Mouse (Mus musculus) stomach, postnatal 0 days (tissue): ENCODE measurements around the gene Apol7e. TPM values are rescaled to one million over a fixed set of nuclear protein-coding genes. Genes with fewer than 3 reads are reported as not detected.
"Not testable (repeated sequence)": the region's sequence is repeated elsewhere in the genome, so short reads cannot be mapped to it uniquely, and the experiment has no call there.

Experiments used
- ATAC-seq: fragments of 200-750 bp; cut with Nextera tagmentation; 2 replicates; pipeline ENCODE4 v1.8.0; 2017; ENCODE audit not compliant: low FRiP score, low TSS enrichment
- DNase-seq: peaks from one replicate; pipeline ENCODE4 v3.0.0-alpha.2; 2016; ENCODE audit warnings: low spot score
- H3K27ac ChIP-seq: fragments of 300-500 bp; sonication (generic); replicated peaks from 2 replicates; pipeline ENCODE4 v1.5.1; 2014; ENCODE audit warnings: mild to moderate bottlenecking, control low read depth
- H3K27me3 ChIP-seq: fragments of 300-500 bp; sonication (generic); 2 replicates; pipeline ENCODE4 v1.6.1; 2014; ENCODE audit warnings: low read length; ENCODE audit not compliant: control insufficient read depth, insufficient read depth
- H3K36me3 ChIP-seq: fragments of 300-500 bp; sonication (generic); 2 replicates; pipeline ENCODE4 v1.6.1; 2014; ENCODE audit warnings: low read length, mixed read lengths; ENCODE audit not compliant: control insufficient read depth, insufficient read depth
- H3K4me1 ChIP-seq: fragments of 300-500 bp; sonication (generic); replicated peaks from 2 replicates; pipeline ENCODE4 v1.6.1; 2014; ENCODE audit warnings: antibody characterized with exemption; ENCODE audit not compliant: control insufficient read depth, insufficient read depth
- H3K4me2 ChIP-seq: fragments of 300-500 bp; sonication (generic); replicated peaks from 2 replicates; pipeline ENCODE4 v1.6.1; 2014; ENCODE audit warnings: low read depth, mild to moderate bottlenecking, control low read depth, moderate library complexity
- H3K4me3 ChIP-seq: fragments of 300-500 bp; sonication (generic); 2 replicates; pipeline ENCODE4 v1.5.1; 2014; ENCODE audit warnings: low read depth, low read length, control low read depth
- H3K9ac ChIP-seq: fragments of 300-500 bp; sonication (generic); 2 replicates; pipeline ENCODE4 v1.6.1; 2014; ENCODE audit warnings: mild to moderate bottlenecking, low read length, control low read depth, mixed read lengths
- H3K9me3 ChIP-seq: fragments of 300-500 bp; sonication (generic); 2 replicates; pipeline ENCODE4 v1.6.1; 2016; ENCODE audit warnings: low read length; ENCODE audit not compliant: control insufficient read depth
- CTCF ChIP-seq: IDR thresholded peaks from 2 replicates; pipeline ENCODE4 v1.5.1; 2016; ENCODE audit warnings: antibody characterized with exemption, low read depth, mild to moderate bottlenecking, moderate library complexity
- WGBS: fragments of 180-500 bp; shearing (Covaris S2); extraction: QIAGEN DNeasy Blood & Tissue Kit; methylation state at CpG from one replicate; pipeline ENCODE4 v1.1.7; 2014; 5-methylcytosine and 5-hydroxymethylcytosine counted together
- polyA plus RNA-seq: library from polyadenylated mRNA; unstranded; fragments of >200 nt; fragmentation: Nextera tagmentation; extraction: Ambion mirVana; gene quantifications from 2 replicates; pipeline ENCODE4 v1.2.1, GENCODE M21; 2015

Apol7e gene
- polyA plus RNA-seq, 1 experiment from 2014 or later: 0.10 TPM

DNA sequence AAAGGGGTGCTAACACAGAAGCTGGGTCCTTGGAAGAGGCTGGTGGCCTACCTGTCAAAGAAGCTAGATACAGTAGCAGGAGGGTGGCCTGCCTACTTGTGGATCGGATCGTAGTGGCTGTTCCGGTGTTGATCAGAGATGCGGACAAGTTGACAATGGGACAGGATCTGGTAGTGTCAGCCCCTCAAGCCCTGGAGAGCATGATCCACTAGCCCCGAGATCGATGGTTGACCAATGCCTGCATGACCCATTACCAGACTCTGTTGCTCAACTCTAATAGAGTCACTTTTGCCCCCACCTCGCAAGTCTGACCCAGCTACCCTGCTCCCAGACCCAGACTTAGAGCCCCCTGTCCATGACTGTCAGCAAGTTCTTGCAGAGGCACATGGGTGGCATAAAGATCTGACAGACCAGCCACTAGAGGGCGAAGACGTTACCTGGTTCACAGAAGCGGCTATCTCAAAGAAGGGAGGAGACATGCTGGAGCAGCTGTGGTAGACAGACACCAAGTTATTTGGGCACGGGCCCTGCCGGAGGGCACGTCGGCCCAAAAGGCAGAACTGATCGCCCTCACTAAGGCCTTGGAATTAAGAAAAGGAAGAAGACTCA lies 3.9 kb upstream of the Apol7e start:
- peak; percentile 75 for TF ChIP-seq CTCF
- not testable (repeated sequence) for H3K4me3 ChIP-seq, ATAC-seq, H3K4me2 ChIP-seq, H3K27ac ChIP-seq, H3K27me3 ChIP-seq, H3K9me3 ChIP-seq, H3K4me1 ChIP-seq, H3K9ac ChIP-seq, H3K36me3 ChIP-seq
- 35% methylated on average over 11 of the region's 15 CpGs for WGBS
- DNase-seq: peak; percentile 49

GRCm38 (mm10) chr15:77705306-77705705 lies 6.6 kb downstream of the Apol7e start:
- not testable (repeated sequence) for H3K4me1 ChIP-seq, H3K4me2 ChIP-seq, H3K27ac ChIP-seq, DNase-seq, H3K9ac ChIP-seq, H3K27me3 ChIP-seq, ATAC-seq, H3K36me3 ChIP-seq, H3K9me3 ChIP-seq, H3K4me3 ChIP-seq
- 59% methylated on average over 3 of the region's 3 CpGs for WGBS

- not testable (repeated sequence) for H3K27me3 ChIP-seq, H3K9me3 ChIP-seq, H3K4me3 ChIP-seq, H3K4me1 ChIP-seq, H3K27ac ChIP-seq, DNase-seq, H3K36me3 ChIP-seq, H3K4me2 ChIP-seq, H3K9ac ChIP-seq
- no CpG with 5 or more reads among the region's 1 CpGs for WGBS
- ATAC-seq: 0 out of 2 replicates have a peak, but pooled peaks have one; percentile 12
Observed at GRCm38 (mm10) chr15:77708936-77709335, 10.3 kb downstream of the Apol7e start.

DNA sequence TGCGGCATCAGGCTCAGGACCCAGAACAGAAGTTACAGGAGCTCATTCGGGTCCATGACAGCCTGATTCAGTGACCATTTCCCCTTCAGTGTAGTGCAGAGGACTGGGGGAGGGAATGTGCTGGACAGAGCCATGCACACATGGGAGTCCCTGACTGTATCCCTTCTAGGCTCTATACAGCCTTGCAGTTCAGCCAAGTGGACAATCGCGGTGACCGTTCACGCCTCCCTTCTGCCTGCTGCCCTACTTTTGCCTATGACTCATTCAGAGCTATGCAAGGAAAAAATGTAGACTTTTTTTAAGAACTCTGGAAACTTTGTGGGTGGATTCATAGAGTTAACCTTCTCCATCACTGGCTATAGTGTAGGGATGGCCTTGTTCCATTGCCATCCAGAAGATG lies 19.6 kb downstream of the Apol7e start:
- peak; percentile 74; the same call in 1 of the 2 replicates for ATAC-seq
- H3K4me2 ChIP-seq, H3K9me3 ChIP-seq, DNase-seq, H3K27me3 ChIP-seq, H3K27ac ChIP-seq, H3K36me3 ChIP-seq, H3K4me3 ChIP-seq, H3K4me1 ChIP-seq, H3K9ac ChIP-seq: not testable (repeated sequence)
- 56% methylated on average over 2 of the region's 6 CpGs for WGBS

GRCm38 (mm10) chr15:77721509-77721908 lies 22.9 kb downstream of the Apol7e start:
- H3K27me3 ChIP-seq, ATAC-seq, H3K27ac ChIP-seq, H3K9me3 ChIP-seq, H3K4me1 ChIP-seq, DNase-seq, H3K4me3 ChIP-seq, H3K36me3 ChIP-seq, H3K9ac ChIP-seq, H3K4me2 ChIP-seq: not testable (repeated sequence)
- WGBS: no CpG with 5 or more reads among the region's 3 CpGs

- not testable (repeated sequence) for H3K4me3 ChIP-seq, H3K4me2 ChIP-seq, H3K9me3 ChIP-seq, H3K27me3 ChIP-seq, H3K9ac ChIP-seq, H3K27ac ChIP-seq, H3K4me1 ChIP-seq, H3K36me3 ChIP-seq, DNase-seq
- ATAC-seq: peak; percentile 51; the same call in 1 of the 2 replicates
- 46% methylated on average over 2 of the region's 10 CpGs for WGBS
Observed at GRCm38 (mm10) chr15:77724208-77724911, 25.7 kb downstream of the Apol7e start.

- ATAC-seq, H3K4me2 ChIP-seq, H3K36me3 ChIP-seq, H3K4me3 ChIP-seq, H3K9me3 ChIP-seq, DNase-seq, H3K27ac ChIP-seq, H3K4me1 ChIP-seq, H3K9ac ChIP-seq, H3K27me3 ChIP-seq: not testable (repeated sequence)
- 58% methylated on average over 5 of the region's 6 CpGs for WGBS
Observed at GRCm38 (mm10) chr15:77725393-77726020, 26.9 kb downstream of the Apol7e start.
